Mouse (Mus musculus): ENCODE measurements around the gene Gm28048.

DNA sequence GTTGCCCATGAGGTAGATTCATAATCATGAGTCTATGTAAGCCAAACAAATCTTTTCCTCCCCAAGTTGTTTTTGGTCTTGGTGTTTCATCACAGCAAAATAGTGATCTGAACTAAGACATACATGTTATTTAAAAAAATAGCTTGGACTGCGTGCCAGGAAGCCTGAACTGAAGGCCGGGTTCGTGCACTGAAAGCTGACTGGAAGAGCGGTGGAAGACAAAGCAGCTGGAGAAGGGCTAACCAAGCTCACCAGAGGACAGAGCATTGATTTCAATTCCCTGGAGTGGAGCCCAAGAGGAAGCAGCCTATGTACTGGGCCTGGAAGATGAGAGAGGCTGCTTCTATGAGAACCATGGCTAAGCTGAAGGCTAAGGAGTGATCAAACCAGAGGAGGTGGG is 94.9 kb downstream of the Gm28048 start:
- TF ChIP-seq CTCF (IDR thresholded peaks at IDR 0.05; ENCODE audit: low read depth) (no peak), EP300 (optimal IDR thresholded peaks at IDR 0.05) (no peak)
